Mouse (Mus musculus): ENCODE measurements around the gene Tmem127. TPM values are rescaled to one million over a fixed set of nuclear protein-coding genes. Genes with fewer than 3 reads are reported as not detected.

The Tmem127 gene
- total RNA-seq, 1 experiment from 2014 or later: 65.1 TPM

Other genes starting within 250 kb of the Tmem127 start
- gene Ap4e1, start 239.2 kb upstream of the Tmem127 start, total RNA-seq (2021): 10.5 TPM in 2 replicates
- gene Blvra, start 177.2 kb upstream of the Tmem127 start, total RNA-seq (2021): 33.6 and 33.7 TPM in 2 replicates
- gene Ncaph, start 114.0 kb upstream of the Tmem127 start, total RNA-seq (2021): 16.0 TPM in 2 replicates
- 13.8 and 14.4 TPM in 2 replicates for gene Itpripl1, start 104.5 kb upstream of the Tmem127 start, total RNA-seq (2021)
- 1.4 and 1.5 TPM in 2 replicates for gene 1810024B03Rik, start 39.6 kb upstream of the Tmem127 start, total RNA-seq (2021)
- gene Snrnp200, start 39.5 kb upstream of the Tmem127 start, total RNA-seq (2021): 67.1 and 69.7 TPM in 2 replicates
- 93.5 and 101 TPM in 2 replicates for gene Ciao1, start 92 bp upstream of the Tmem127 start, total RNA-seq (2021)
- gene Stard7, start 22.3 kb downstream of the Tmem127 start, total RNA-seq (2021): 123 and 134 TPM in 2 replicates
- 1.9 and 9.9 TPM in 2 replicates for gene Dusp2, start 88.3 kb downstream of the Tmem127 start, total RNA-seq (2021)
- not detected in 2 replicates for gene Astl, start 90.7 kb downstream of the Tmem127 start, total RNA-seq (2021)
- 2.6 TPM in 2 replicates for gene Adra2b, start 115.3 kb downstream of the Tmem127 start, total RNA-seq (2021)
- gene Gpat2, start 177.3 kb downstream of the Tmem127 start, total RNA-seq (2021): 0.37 and 0.38 TPM in 2 replicates
- 48.1 and 48.5 TPM in 2 replicates for gene Fahd2a, start 196.7 kb downstream of the Tmem127 start, total RNA-seq (2021)

Data from adrenal gland, postnatal 14 days (tissue).